Comparison of ENCODE assay signal across 23 mouse cellular contexts in the genomic region with DNA sequence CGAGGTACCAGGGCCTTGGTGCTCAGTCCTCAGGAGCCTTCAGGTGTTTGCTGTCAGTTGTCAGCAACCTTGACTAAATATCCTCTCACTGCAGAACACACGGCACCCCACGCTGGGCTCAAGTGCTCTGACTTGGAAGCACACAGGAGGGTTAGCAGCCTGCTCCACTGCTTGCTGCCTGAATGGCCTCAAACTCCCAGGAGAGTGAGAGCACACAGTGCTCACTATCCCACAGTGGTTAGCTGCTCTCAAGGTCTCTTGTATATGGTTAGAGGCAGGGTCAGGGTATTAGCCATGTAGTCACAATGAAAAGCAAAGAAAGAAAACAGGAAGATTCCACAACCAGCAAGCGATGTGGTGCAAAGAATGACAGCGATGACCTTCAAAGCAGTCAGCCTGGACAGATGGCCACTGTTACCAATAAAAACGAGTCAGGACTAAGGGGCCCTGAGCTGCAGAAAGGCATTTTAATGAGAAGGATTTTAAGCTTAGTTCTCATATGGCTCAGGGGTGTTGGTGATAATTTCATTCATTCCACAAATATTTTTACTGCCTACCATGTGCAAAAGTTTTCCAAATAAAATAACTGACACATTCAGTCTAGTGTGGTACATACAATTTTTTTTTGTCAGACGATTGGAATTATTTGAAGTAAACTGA. TPM values are rescaled to one million over a fixed set of nuclear protein-coding genes. Genes with fewer than 3 reads are reported as not detected.
DNase-seq lines count a peak whose midpoint lies in the region; ATAC-seq and TF ChIP-seq lines count a peak whose summit lies in the region.
"Had no signal": no experiment of that assay in that cellular context is flagged by ENCODE, and none has a peak within 500 bp of the region (broad histone marks: within the 10 kb centered on the region; RNA-seq: fewer than 3 reads in every experiment).

No protein-coding gene starts in this region.

- peak; percentile 75 for DNase-seq in heart, adult 11 months
- DNase-seq in heart, adult 9 months (ENCODE audit: low spot score in 2 of 2): no peak
- no peak for DNase-seq in hindbrain, embryonic 10.5 days (ENCODE audit: low spot score)
- no peak for DNase-seq in hindbrain, embryonic 14.5 days (ENCODE audit: low spot score)
- DNase-seq in midbrain, embryonic 11.5 days (ENCODE audit: low spot score, missing footprints): no peak
- DNase-seq in midbrain, embryonic 14.5 days: no peak
- DNase-seq in limb, embryonic 14.5 days (ENCODE audit: low spot score): peak; percentile 19
- DNase-seq in layer of hippocampus, postnatal 10 days (ENCODE audit: low spot score in 2 of 2): no peak
- DNase-seq: adrenal gland, adult 8-10 months; cerebellum, adult 11 months; embryo, embryonic 11 days; gastrocnemius, postnatal 14 days; kidney, adult 2 months; kidney, postnatal 10 days; retina, postnatal 1 day; thymus, adult 18-20 months had no signal

- H3K36me3 ChIP-seq in hindbrain, embryonic 10.5 days: no peaks in the 10 kb centered on the region
- no peaks in the 10 kb centered on the region for H3K36me3 ChIP-seq in hindbrain, embryonic 14.5 days (replicated peaks; ENCODE audit: control insufficient read depth, insufficient read depth)
- no peaks in the 10 kb centered on the region for H3K36me3 ChIP-seq in midbrain, embryonic 11.5 days (ENCODE audit: control insufficient read depth, insufficient read depth, low read length)
- no peaks in the 10 kb centered on the region for H3K36me3 ChIP-seq in midbrain, embryonic 14.5 days (ENCODE audit: control insufficient read depth, insufficient read depth, low read length)
- H3K36me3 ChIP-seq in limb, embryonic 14.5 days (ENCODE audit: control insufficient read depth, insufficient read depth, low read length): no peaks in the 10 kb centered on the region
- H3K36me3 ChIP-seq: lung, embryonic 15.5 days; midbrain, embryonic 12.5 days; stomach, embryonic 15.5 days had no signal

- H3K27ac ChIP-seq in hindbrain, embryonic 10.5 days: peak overlapping the region; percentile 46; the same call in 1 of the 2 replicates
- no peak overlapping the region for H3K27ac ChIP-seq in hindbrain, embryonic 14.5 days
- no peak overlapping the region for H3K27ac ChIP-seq in midbrain, embryonic 11.5 days (ENCODE audit: low read depth, low read length)
- H3K27ac ChIP-seq in midbrain, embryonic 14.5 days (replicated peaks; ENCODE audit: low read depth, low read length): no peak overlapping the region
- no peak overlapping the region for H3K27ac ChIP-seq in limb, embryonic 14.5 days (replicated peaks; ENCODE audit: low read depth, low read length)
- H3K27ac ChIP-seq: liver, embryonic 14.5 days; lung, embryonic 15.5 days; macrophage; midbrain, embryonic 12.5 days; stomach, embryonic 15.5 days had no signal

- H3K4me3 ChIP-seq in hindbrain, embryonic 10.5 days: no peak overlapping the region
- H3K4me3 ChIP-seq in hindbrain, embryonic 14.5 days (replicated peaks; ENCODE audit: low read length): no peak overlapping the region
- no peak overlapping the region for H3K4me3 ChIP-seq in midbrain, embryonic 11.5 days (ENCODE audit: low read depth, low read length)
- H3K4me3 ChIP-seq in midbrain, embryonic 14.5 days (replicated peaks; ENCODE audit: low read depth, low read length): no peak overlapping the region
- no peak overlapping the region for H3K4me3 ChIP-seq in limb, embryonic 14.5 days (replicated peaks; ENCODE audit: low read length)
- H3K4me3 ChIP-seq: lung, embryonic 15.5 days; midbrain, embryonic 12.5 days; stomach, embryonic 15.5 days had no signal

- no peak for ATAC-seq in hindbrain, embryonic 14.5 days (ENCODE audit: low FRiP score)
- peak; percentile 54; the same call in 1 of the 2 replicates for ATAC-seq in midbrain, embryonic 11.5 days (ENCODE audit: low FRiP score)
- no peak for ATAC-seq in midbrain, embryonic 14.5 days (ENCODE audit: low FRiP score, low TSS enrichment)
- ATAC-seq in limb, embryonic 14.5 days (ENCODE audit: low FRiP score, low read depth): peak; percentile 71; the same call in 1 of the 2 replicates

- no peaks in the 10 kb centered on the region for H3K27me3 ChIP-seq in hindbrain, embryonic 10.5 days (ENCODE audit: insufficient read depth, poor library complexity, severe bottlenecking)
- H3K27me3 ChIP-seq in hindbrain, embryonic 14.5 days (ENCODE audit: control insufficient read depth, insufficient read depth, low read length): no peaks in the 10 kb centered on the region
- no peaks in the 10 kb centered on the region for H3K27me3 ChIP-seq in midbrain, embryonic 11.5 days (ENCODE audit: control insufficient read depth, insufficient read depth, low read length)
- no peaks in the 10 kb centered on the region for H3K27me3 ChIP-seq in midbrain, embryonic 14.5 days (ENCODE audit: control insufficient read depth, insufficient read depth, low read length)
- no peaks in the 10 kb centered on the region for H3K27me3 ChIP-seq in limb, embryonic 14.5 days (ENCODE audit: control insufficient read depth, insufficient read depth, low read length)
- H3K27me3 ChIP-seq: lung, embryonic 15.5 days; midbrain, embryonic 12.5 days; stomach, embryonic 15.5 days had no signal

- no peak for TF ChIP-seq POLR2A in limb, embryonic 14.5 days (IDR thresholded peaks at IDR 0.05; ENCODE audit: borderline replicate concordance, extremely low read depth, insufficient read depth, insufficient read length)

- 50% methylated on average over 7 of the region's 7 CpGs for WGBS in hindbrain, embryonic 10.5 days
- 52% methylated on average over 7 of the region's 7 CpGs for WGBS in hindbrain, embryonic 14.5 days
- 48% methylated on average over 7 of the region's 7 CpGs for WGBS in midbrain, embryonic 11.5 days
- WGBS in midbrain, embryonic 14.5 days: 38% methylated on average over 7 of the region's 7 CpGs
- 26% methylated on average over 7 of the region's 7 CpGs for WGBS in limb, embryonic 14.5 days

- no peaks in the 10 kb centered on the region for H3K9me3 ChIP-seq in hindbrain, embryonic 10.5 days
- no peaks in the 10 kb centered on the region for H3K9me3 ChIP-seq in hindbrain, embryonic 14.5 days (ENCODE audit: control insufficient read depth, low read length)
- no peaks in the 10 kb centered on the region for H3K9me3 ChIP-seq in midbrain, embryonic 11.5 days (ENCODE audit: control insufficient read depth, low read length)
- no peaks in the 10 kb centered on the region for H3K9me3 ChIP-seq in midbrain, embryonic 14.5 days (ENCODE audit: control insufficient read depth, low read length)
- H3K9me3 ChIP-seq in limb, embryonic 14.5 days (ENCODE audit: control insufficient read depth, low read length): no peaks in the 10 kb centered on the region
- H3K9me3 ChIP-seq: lung, embryonic 15.5 days; midbrain, embryonic 12.5 days; stomach, embryonic 15.5 days had no signal

- no peak overlapping the region for H3K9ac ChIP-seq in hindbrain, embryonic 14.5 days
- H3K9ac ChIP-seq in midbrain, embryonic 11.5 days (ENCODE audit: low read length): no peak overlapping the region
- no peak overlapping the region for H3K9ac ChIP-seq in midbrain, embryonic 14.5 days (replicated peaks; ENCODE audit: low read length)
- H3K9ac ChIP-seq in limb, embryonic 14.5 days (ENCODE audit: low read depth, low read length, severe bottlenecking): no peak overlapping the region
- H3K9ac ChIP-seq: liver, embryonic 14.5 days; lung, embryonic 15.5 days; midbrain, embryonic 12.5 days; stomach, embryonic 15.5 days had no signal

- peaks cover 15% of the 10 kb centered on the region for H3K4me1 ChIP-seq in hindbrain, embryonic 10.5 days (replicated peaks)
- H3K4me1 ChIP-seq in hindbrain, embryonic 14.5 days (replicated peaks; ENCODE audit: control insufficient read depth, insufficient read depth, low read length): no peaks in the 10 kb centered on the region
- peaks cover 8% of the 10 kb centered on the region for H3K4me1 ChIP-seq in midbrain, embryonic 11.5 days (ENCODE audit: control insufficient read depth, insufficient read depth, low read length)
- 0 out of 2 replicates have a peak, but pooled peaks cover 5% of the 10 kb centered on the region for H3K4me1 ChIP-seq in midbrain, embryonic 14.5 days (ENCODE audit: control insufficient read depth, insufficient read depth, low read length)
- H3K4me1 ChIP-seq in limb, embryonic 14.5 days (ENCODE audit: control insufficient read depth, insufficient read depth, low read length): peaks cover 15% of the 10 kb centered on the region; the same call in 1 of the 2 replicates
- H3K4me1 ChIP-seq: lung, embryonic 15.5 days; stomach, embryonic 15.5 days had no signal

- no peak overlapping the region for H3K4me2 ChIP-seq in hindbrain, embryonic 14.5 days (replicated peaks)
- no peak overlapping the region for H3K4me2 ChIP-seq in midbrain, embryonic 11.5 days
- no peak overlapping the region for H3K4me2 ChIP-seq in midbrain, embryonic 14.5 days (ENCODE audit: low read length)
- no peak overlapping the region for H3K4me2 ChIP-seq in limb, embryonic 14.5 days (replicated peaks; ENCODE audit: low read depth, low read length, severe bottlenecking)
- H3K4me2 ChIP-seq: lung, embryonic 15.5 days; midbrain, embryonic 12.5 days; stomach, embryonic 15.5 days had no signal

RNA-seq across cellular contexts. Expression of gene Dpt, which starts 15.5 kb away (rescaled TPM):
- not detected in 2 replicates for polyA plus RNA-seq in hindbrain, embryonic 10.5 days (2016; fragmentation: Nextera tagmentation; extraction: Ambion mirVana)
- polyA plus RNA-seq in hindbrain, embryonic 14.5 days (2014; fragmentation: Nextera tagmentation; extraction: Ambion mirVana): 0.55 and 0.70 TPM in 2 replicates
- not detected in 2 replicates for polyA plus RNA-seq in midbrain, embryonic 11.5 days (2014; fragmentation: Nextera tagmentation; extraction: Ambion mirVana)
- polyA plus RNA-seq in midbrain, embryonic 14.5 days (2014; fragmentation: Nextera tagmentation; extraction: Ambion mirVana): not detected in 2 replicates
- polyA plus RNA-seq in limb, embryonic 14.5 days (2012; rRNA removed): 26.9 and 31.6 TPM in 2 replicates
- 22.5 and 34.0 TPM in 2 replicates for polyA plus RNA-seq in limb, embryonic 14.5 days (2014; fragmentation: Nextera tagmentation; extraction: Ambion mirVana)
- under 1 TPM; 0.41 to 0.45 TPM for total RNA-seq in layer of hippocampus, postnatal 10 days (2021)
- total RNA-seq: layer of hippocampus, adult 18-20 months; left cerebral cortex, adult 18-20 months had no signal
- polyA plus RNA-seq: macrophage; midbrain, embryonic 12.5 days had no signal

Comparison
In these comparisons a context has a peak if more than half of its experiments do, and no peak if none do; other contexts are left out.
1. DNase-seq: peak in heart, adult 11 months (single experiment) and limb, embryonic 14.5 days (single experiment); none in heart, adult 9 months (0 of 2), hindbrain, embryonic 10.5 days (single experiment), hindbrain, embryonic 14.5 days (single experiment), midbrain, embryonic 11.5 days (single experiment), midbrain, embryonic 14.5 days (single experiment) and layer of hippocampus, postnatal 10 days (0 of 2).
2. ATAC-seq: peak in midbrain, embryonic 11.5 days (single experiment) and limb, embryonic 14.5 days (single experiment); none in hindbrain, embryonic 14.5 days (single experiment) and midbrain, embryonic 14.5 days (single experiment).
3. RNA of gene Dpt, which starts 15.5 kb away (polyA plus RNA-seq): 22.5 to 34.0 TPM in limb, embryonic 14.5 days; 0.55 to 0.70 TPM in hindbrain, embryonic 14.5 days, not detected in midbrain, embryonic 14.5 days, not detected in hindbrain, embryonic 10.5 days and not detected in midbrain, embryonic 11.5 days; every median in the first group is over 10 times any median in the second.